Mouse (Mus musculus): ENCODE measurements around the gene Chd1l.

Gene Chd1l

GRCm38 (mm10) chr3:97609845-97610410, at the start of gene Chd1l:
Gene Chd1l, minus strand, starts transcription at chr3:97610203.
- peak; percentile 37; the same call in 1 of the 2 replicates for TF ChIP-seq GATA4 (IDR thresholded peaks at IDR 0.05; ENCODE audit: insufficient replicate concordance, low read length)

GRCm38 (mm10) chr3:97659746-97660145, 49.7 kb upstream of the Chd1l start:
- no peak for TF ChIP-seq GATA4 (IDR thresholded peaks at IDR 0.05; ENCODE audit: insufficient replicate concordance, low read length)

- no peak for TF ChIP-seq GATA4 (IDR thresholded peaks at IDR 0.05; ENCODE audit: insufficient replicate concordance, low read length)
These were observed 48.6 kb upstream of the Chd1l start for GRCm38 (mm10) chr3:97658426-97659193.

- TF ChIP-seq GATA4 (IDR thresholded peaks at IDR 0.05; ENCODE audit: insufficient replicate concordance, low read length), result peak; percentile 42; the same call in 1 of the 2 replicates
These were observed 47.8 kb upstream of the Chd1l start, which contains the start of gene Prkab2 for GRCm38 (mm10) chr3:97657655-97658411. Gene Prkab2, plus strand, starts transcription at chr3:97658193.

GRCm38 (mm10) chr3:97654901-97655300, 44.9 kb upstream of the Chd1l start:
- TF ChIP-seq GATA4 (IDR thresholded peaks at IDR 0.05; ENCODE audit: insufficient replicate concordance, low read length), result no peak

- no peak for TF ChIP-seq GATA4 (IDR thresholded peaks at IDR 0.05; ENCODE audit: insufficient replicate concordance, low read length)
These were observed 43.8 kb upstream of the Chd1l start for GRCm38 (mm10) chr3:97653781-97654180.

- TF ChIP-seq GATA4 (IDR thresholded peaks at IDR 0.05; ENCODE audit: insufficient replicate concordance, low read length), result no peak
These were observed 41.6 kb upstream of the Chd1l start for GRCm38 (mm10) chr3:97651604-97652003.

- no peak for TF ChIP-seq GATA4 (IDR thresholded peaks at IDR 0.05; ENCODE audit: insufficient replicate concordance, low read length)
These were observed 39.5 kb upstream of the Chd1l start for GRCm38 (mm10) chr3:97649469-97649868.

- no peak for TF ChIP-seq GATA4 (IDR thresholded peaks at IDR 0.05; ENCODE audit: insufficient replicate concordance, low read length)
These were observed 39.0 kb upstream of the Chd1l start for GRCm38 (mm10) chr3:97649022-97649421.

- TF ChIP-seq GATA4 (IDR thresholded peaks at IDR 0.05; ENCODE audit: insufficient replicate concordance, low read length), result no peak
These were observed 38.5 kb upstream of the Chd1l start for GRCm38 (mm10) chr3:97648518-97648917.

GRCm38 (mm10) chr3:97642001-97642400, 32.0 kb upstream of the Chd1l start:
- TF ChIP-seq GATA4 (IDR thresholded peaks at IDR 0.05; ENCODE audit: insufficient replicate concordance, low read length), result no peak

GRCm38 (mm10) chr3:97641396-97641795, 31.4 kb upstream of the Chd1l start:
- TF ChIP-seq GATA4 (IDR thresholded peaks at IDR 0.05; ENCODE audit: insufficient replicate concordance, low read length), result no peak

- no peak for TF ChIP-seq GATA4 (IDR thresholded peaks at IDR 0.05; ENCODE audit: insufficient replicate concordance, low read length)
These were observed 24.3 kb upstream of the Chd1l start for GRCm38 (mm10) chr3:97634288-97634761.

GRCm38 (mm10) chr3:97633456-97633855, 23.5 kb upstream of the Chd1l start:
- no peak for TF ChIP-seq GATA4 (IDR thresholded peaks at IDR 0.05; ENCODE audit: insufficient replicate concordance, low read length)

- no peak for TF ChIP-seq GATA4 (IDR thresholded peaks at IDR 0.05; ENCODE audit: insufficient replicate concordance, low read length)
These were observed 21.4 kb upstream of the Chd1l start for GRCm38 (mm10) chr3:97631258-97631860.

Measured in liver, adult (tissue).